Mouse (Mus musculus): Measurements from ENCODE around the gene Slc35d3.

Slc35d3 gene

GRCm38 (mm10) chr10:19850998-19851691 lies at the start of gene Slc35d3:
Gene Slc35d3, minus strand, starts transcription at chr10:19851459.
- no peak for DNase-seq

DNA sequence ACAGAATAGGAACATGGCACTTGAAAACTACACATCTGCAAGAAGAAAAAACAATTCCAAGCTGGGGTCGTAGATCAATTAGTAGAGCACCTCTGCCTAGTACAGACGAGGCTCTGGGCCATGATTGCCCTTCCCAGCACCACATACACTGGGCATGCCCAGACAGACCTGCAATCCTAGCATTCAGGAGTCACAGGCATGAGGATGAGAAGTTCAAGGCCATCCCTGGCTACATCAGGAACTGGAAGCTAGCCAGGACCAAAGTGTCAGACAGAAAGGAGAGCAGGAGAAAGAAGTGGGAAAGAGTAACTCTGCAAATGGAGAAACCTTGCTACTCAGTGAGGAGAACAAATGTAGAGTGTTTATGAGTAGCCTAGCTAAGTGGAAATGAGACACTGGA lies 48.9 kb upstream of the Slc35d3 start:
- DNase-seq: no peak

DNA sequence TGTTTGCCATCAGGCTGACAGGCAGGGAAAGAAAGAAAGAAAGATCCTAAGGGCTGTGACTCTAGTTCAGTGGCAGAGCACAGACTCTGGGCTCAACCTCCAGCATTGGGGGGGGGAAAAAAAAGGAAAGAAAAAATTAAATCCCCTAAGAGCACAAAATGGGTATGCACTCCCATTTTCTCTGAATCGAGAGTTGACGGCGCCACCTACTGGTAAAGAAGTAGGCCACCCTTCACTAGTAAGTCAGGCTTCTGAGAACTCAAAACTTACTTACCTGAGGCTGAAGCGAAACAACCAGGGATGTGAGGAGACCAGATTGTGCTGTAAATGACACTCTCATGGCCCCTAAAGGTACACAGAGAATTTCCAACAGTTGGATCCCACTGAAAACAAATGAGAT lies 42.7 kb upstream of the Slc35d3 start:
- DNase-seq: peak; percentile 47

DNA sequence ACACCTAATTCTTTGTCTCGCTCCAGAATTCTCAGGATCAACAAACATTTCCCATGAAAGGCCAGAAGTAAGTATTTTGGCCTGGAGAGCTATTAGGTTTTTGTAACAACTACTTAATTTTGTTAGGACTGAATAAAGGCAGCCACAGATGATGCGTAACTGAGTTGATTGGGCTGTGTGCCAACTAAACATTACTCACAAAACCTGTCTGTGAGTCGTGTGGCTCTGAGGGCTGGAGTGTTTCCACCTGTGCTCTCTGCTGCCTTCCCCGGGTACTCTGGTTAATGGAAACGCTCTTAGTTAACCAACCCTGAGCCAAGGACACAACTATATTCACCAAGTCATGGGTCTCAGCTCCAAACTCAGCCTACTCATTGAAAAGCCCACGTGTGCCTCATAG lies 41.9 kb upstream of the Slc35d3 start:
- DNase-seq: no peak

- no peak for DNase-seq
Measured at GRCm38 (mm10) chr10:19891686-19892085, 40.4 kb upstream of the Slc35d3 start.

- no peak for DNase-seq
Measured at GRCm38 (mm10) chr10:19889908-19890307, 38.6 kb upstream of the Slc35d3 start.

- no peak for DNase-seq
Measured at GRCm38 (mm10) chr10:19886249-19886648, 35.0 kb upstream of the Slc35d3 start.

DNA sequence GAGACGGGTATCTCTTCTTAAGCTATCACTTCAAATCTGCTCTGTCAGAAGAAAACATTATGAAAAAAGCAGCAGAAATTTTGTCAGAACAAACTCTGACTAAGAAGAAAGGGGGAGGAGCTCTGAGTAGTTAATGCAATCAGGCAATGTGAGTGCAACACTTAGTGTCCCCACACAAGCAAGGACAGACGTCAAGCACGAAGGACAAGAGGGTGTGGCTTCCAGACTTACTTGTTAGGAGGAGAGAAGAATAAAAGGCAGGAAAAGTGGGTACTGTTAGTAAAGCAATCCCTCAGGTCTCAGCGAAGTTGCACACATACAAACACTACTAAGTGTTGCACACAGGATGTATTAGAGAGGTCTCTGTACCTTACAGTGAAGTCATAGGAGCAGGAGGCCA lies 33.1 kb upstream of the Slc35d3 start:
- DNase-seq: no peak

DNA sequence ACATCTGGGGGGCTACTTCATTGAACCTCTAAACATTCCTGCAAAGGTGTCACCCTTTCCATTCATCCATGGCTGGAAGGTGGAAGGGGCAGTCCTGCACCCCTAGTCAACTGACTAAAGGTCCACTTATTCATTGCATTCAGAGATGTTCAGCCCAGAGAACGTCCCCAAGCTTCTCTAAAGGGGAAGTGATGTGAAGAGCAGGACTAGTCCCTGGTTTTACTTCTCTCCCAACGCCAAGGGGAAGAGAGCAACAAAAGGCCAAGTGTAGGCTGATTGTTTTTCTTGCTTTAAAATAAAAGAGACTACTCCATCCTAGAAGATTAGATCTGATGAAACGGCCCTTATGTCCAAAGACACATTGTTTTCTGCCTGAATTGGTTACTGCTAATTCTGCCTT lies 29.2 kb upstream of the Slc35d3 start:
- DNase-seq: no peak

DNA sequence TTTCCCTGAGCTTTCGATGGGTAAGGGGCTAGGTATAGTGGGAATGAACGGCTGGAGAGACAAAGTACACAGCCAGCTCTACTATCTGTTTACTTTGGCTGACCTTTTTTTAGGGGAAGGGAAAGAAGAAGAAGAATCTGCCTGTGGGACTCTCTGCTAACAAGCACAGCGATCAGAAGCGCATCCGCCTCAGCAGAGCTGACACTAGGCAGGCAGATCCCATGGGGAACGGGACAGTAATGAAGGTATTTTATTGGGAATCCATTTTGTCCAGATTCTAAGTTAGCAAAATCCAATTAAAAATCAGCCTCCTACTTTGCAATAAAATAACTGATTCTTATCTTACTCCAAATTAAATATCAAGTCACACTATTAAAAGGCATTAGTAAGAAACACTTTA lies 27.9 kb upstream of the Slc35d3 start:
- DNase-seq: no peak

- no peak for DNase-seq
Measured at GRCm38 (mm10) chr10:19877679-19878078, 26.4 kb upstream of the Slc35d3 start.

DNA sequence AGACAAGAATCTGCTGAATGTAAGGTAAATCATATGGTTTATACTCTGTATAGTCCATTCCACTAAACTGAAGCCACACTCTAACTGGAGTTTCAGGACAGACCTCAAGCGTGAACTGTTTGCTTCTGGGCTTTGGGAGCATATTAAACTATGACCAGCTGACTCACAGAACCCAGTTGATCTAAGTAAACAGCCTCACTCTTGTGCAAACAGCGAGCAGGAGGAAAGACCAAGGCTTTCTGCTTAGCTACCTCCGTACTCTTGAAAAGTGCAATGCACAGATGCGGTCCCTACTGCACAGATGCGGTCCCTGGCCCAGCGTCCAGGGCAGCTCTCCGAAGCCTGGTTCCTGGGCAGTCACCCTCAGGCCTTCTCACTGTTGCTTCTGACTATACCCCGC lies 26.0 kb upstream of the Slc35d3 start:
- no peak for DNase-seq

- no peak for DNase-seq
Measured at GRCm38 (mm10) chr10:19876669-19877068, 25.4 kb upstream of the Slc35d3 start.

DNA sequence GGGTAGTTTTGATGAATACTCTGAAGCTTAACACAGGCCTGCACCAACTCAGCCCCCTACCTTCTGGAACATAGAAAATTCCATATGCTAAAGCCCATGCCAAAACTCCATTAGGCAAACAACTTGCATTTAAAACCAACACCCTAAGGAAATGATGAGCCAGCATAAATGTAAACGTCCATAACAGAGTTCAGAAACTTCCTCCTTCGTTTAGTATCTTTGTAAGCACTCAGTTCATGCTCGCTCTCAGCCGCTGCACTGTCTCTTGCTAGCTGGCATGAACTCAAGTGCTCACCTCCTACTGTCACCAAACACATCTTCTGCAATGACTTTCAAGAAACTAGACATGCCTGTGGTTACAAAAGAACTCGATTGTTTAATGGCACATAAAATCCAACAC lies 24.1 kb upstream of the Slc35d3 start:
- DNase-seq: no peak

DNA sequence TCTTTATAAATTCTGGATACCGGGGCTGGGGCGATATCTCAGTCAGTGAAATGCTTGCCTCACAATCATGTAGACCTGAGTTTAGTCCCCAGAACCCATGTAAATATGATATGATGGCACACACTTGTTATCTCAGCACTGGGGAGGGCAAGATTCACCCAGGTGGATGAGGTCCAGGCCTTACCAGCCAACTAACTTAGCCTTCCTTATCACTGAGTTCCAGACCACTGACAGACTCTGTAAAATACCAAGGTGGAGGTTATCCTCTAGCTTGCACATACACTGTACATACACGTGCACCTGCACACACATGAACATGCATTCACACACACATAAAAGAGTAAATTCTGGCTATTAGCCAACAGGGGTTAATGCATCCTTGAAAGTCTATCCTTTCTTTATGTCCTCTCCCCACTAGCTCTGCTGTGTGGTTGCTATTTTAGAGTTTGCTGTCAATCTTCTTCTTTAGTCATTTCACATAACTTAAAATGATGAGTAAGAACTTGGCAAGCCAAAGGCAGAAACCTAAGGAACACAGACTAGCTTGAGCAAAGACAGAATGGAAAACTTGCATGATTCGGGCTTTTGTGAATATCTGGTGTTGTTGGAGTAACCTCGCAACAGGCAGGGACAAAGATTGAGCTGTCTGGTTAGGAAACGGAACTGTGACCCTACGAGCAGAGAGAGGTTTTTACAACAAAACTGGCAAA lies 4.5 kb upstream of the Slc35d3 start:
- DNase-seq: no peak

DNA sequence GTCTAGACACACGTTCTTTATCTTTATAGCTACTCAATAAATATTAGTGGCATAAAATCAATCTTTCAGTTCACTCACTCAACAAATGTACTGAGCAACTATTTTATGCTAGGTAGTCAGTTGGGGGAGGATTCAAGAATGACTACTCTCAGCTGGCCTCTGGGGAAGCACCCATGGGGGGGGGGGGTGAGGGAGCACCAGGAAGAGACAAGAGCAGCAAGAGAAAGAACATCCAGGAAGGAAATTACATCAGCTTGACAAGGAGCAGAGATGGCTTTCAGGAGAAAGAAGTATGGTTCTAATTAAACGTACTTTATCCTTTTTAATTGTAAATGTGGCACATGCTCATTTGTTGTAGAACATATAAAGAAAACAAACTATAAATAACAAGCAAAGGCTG lies 2.4 kb upstream of the Slc35d3 start:
- DNase-seq: no peak

DNA sequence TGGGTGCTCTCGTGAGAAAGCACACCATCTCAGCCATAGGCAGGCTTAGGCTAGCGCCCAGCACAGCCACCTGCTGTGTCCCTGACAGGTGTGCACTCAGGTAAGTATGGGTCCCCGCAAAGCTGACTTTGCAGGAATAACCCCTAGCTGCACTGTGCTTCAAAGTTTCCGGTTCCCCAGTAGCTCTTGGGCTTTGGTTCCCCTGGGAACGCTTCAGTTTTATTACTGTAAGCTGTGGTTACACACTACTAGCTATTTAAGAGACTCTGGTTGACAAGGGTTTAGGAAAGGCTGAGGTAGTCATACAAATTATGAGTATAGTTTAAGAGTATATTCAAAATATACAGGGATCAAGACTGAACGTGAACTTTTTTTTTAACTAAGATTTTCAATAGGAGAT lies 1.5 kb upstream of the Slc35d3 start:
- DNase-seq: no peak

DNA sequence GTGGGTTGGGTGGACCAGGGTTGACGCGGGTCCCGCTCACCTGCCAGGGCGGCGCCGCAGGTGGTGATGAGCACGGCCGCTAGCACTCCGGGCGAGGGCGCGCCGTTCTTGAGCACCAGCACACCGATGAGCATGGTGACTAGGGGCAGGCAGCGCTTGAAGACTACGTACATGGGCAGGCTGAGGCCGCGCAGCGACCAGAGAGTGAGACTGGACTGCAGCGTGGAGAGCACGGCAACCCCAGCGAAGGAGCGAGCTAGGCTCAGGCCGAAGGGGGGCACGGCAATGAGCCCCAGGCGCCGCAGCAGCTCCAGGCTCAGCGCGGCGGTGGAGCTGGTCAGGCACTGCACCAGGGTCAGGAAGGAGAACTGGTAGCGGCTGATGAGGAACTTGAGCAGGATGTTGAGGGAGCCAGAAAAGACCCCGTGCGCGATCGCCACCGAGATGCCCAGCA lies 688 bp downstream of the Slc35d3 start:
- no peak for DNase-seq

DNA sequence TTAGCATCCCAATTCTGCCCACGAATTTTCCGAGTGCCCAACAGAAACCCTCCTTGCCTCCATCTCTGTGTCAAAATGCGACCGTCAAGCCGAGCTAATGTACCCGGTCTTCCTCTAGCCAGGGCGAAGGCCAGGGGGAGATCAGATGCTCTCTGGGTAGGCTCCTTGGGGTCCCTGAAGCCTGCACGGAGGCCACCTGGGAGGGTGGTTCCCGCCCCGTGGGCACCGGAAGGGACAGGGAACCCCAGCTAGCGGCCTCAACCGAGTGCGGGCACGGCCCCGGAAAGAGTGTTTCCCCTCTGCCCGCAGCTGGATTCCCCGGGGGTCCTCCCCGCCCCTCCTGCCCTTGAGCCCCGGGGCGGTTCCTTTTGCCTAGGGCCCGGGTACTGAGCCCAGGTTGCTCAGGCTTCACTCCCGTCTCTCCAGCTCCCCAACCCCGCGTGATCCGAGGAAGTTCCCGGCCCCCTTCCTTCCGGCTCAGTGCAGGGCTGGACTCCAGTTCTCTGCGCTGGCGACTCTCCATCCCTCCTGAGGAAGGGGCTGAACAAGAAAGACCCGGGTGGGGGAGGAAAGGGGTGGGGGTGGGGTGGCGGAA lies 1.4 kb downstream of the Slc35d3 start:
- no peak for DNase-seq

- no peak for DNase-seq
Measured at GRCm38 (mm10) chr10:19848928-19849770, 2.1 kb downstream of the Slc35d3 start.

GRCm38 (mm10) chr10:19839836-19840235 lies 11.4 kb downstream of the Slc35d3 start:
- DNase-seq: no peak

GRCm38 (mm10) chr10:19835887-19836710 lies 15.2 kb downstream of the Slc35d3 start:
- DNase-seq: no peak
